Mouse (Mus musculus): ENCODE data around the gene Ankfn1.
A peak's percentile ranks its signal among the peaks of the same experiment; 100 is the strongest.

Gene Ankfn1

GRCm38 (mm10) chr11:89569391-89570145 is 207.9 kb downstream of the Ankfn1 start:
- no peak for DNase-seq

DNA sequence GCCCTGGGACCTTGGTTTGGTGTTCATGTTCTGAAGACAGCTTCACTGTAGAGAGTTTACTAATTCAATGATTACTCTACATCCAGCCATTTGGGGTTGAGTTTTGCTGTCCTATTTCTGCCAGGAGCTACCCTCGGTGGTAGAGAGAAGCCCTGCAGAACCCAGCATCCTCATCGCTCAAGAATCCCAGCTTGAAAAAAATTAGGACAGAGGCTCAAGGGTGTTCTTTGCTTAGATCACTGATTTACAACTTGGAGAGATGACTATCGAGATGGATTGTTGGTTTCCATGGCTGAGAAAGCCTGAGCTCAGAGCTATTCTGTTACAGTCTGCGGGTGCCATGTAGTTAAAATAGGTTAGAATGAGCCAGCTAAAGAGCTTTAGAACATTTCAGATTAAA is 209.2 kb downstream of the Ankfn1 start:
- DNase-seq: no peak

- DNase-seq: no peak
Observed at GRCm38 (mm10) chr11:89551441-89551840, 226.0 kb downstream of the Ankfn1 start.

DNA sequence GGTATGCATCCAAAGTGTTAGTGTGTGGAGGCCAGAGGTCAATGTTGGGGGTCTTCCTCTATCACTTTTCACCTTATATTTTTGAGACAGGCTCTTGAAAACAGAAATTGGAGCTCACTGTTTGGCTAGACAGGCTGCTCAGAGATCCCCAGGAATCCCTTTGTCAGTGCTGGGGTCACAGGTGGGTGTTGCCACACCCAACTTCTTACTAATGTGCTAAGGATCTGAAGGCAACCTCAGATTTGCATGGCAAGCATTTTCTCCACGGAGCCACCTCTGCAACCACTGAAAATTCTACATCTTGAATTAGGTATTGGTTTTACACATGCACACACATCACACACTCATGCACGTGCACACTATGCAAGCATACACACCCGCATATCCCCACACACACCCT is 226.5 kb downstream of the Ankfn1 start:
- no peak for DNase-seq

GRCm38 (mm10) chr11:89548786-89549185 is 228.7 kb downstream of the Ankfn1 start:
- no peak for DNase-seq

DNA sequence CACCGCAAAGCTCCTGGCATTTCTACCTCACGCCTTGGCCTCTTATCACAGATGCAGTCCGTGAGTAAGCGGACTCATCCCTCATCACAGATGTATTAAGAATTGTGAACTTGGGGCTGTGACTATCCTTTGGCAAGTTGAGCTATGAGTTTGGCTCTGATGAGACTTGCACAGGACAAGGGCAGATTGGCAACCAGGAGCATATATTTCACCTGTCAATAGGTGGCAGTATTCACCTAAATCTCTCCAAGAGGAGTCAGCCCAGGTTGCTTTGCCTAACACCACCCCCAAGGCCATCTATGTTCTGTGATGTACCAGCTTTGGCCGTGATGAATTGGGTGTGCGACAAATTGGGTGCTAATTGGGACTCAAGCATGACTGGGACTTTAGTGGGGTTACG is 231.3 kb downstream of the Ankfn1 start:
- peak; percentile 59 for DNase-seq

DNA sequence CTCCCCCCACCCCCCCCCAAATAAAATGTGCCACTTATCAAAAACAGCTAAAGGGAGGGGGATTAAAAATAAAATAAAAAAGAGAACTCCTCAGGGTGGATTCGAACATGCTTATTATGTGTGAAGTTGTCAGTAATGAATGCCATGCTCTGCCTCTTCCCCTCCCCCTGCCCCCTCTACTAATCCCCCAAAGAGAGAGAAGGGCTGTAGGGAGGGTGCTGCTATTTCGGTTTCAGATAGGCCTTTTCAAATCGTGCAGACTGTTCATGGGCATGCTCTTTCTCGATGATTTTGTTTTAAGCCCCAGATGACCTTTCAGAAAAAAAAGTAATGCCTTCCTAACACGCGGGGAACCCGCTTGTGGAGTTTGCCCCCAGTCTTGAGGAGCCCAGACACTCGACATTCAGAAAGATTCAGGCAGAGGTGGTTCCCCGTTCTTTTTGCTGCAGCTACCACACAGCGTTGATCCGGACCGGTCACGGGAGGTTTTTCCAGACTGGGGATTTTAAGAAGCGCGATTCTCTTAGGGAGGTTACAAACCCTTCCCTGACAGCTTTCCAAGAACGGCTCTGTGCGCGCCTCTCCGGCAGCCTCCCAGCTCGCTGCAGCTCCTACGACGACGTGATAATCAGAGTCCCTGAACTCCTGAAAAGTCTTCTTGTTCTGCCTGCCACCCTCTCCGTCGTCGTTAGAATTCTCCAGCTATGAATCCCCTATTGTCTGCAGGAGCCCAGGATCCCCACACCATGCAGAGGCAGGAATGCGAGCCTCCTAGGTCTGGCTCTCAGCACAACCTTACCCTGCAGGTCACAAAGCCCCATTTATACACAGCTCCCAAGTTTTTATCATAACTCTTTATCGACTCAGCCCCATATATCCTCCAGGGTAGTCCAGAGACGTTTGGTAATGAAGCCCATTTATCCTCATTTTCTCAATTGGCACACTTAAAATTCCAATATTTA is 232.3 kb downstream of the Ankfn1 start:
- DNase-seq: peak; percentile 17

- no peak for DNase-seq
Observed at GRCm38 (mm10) chr11:89538376-89538775, 239.1 kb downstream of the Ankfn1 start.

DNA sequence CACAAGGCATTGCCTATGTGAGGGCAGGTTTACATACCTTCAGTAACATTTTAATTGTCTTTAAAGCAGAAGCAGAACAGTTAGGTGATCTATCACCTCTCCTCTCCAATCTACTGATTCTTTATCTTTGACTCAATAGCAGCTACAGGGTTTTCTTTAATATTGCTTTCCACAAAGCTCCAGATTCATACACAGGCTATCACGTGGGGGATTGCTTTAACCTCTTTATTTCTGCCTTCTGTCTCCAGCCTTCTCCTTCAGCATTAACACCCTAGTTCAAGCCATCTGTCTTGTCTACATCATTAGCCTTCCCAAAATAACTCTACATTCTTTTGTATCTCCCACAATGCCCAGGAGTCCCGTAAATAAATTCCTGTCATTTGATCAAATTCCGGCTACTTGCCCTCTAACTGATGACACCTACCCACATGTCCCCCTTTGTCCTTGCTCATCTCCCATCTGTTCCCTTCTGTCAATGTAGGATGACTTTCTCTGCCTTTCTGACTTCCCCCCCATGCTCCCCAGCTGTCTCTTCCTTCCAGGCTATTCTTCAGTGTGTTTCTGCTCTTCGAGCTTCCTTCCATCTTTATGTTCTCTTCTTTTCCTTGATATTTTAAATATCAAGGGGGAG is 249.5 kb downstream of the Ankfn1 start:
- DNase-seq: no peak

DNA sequence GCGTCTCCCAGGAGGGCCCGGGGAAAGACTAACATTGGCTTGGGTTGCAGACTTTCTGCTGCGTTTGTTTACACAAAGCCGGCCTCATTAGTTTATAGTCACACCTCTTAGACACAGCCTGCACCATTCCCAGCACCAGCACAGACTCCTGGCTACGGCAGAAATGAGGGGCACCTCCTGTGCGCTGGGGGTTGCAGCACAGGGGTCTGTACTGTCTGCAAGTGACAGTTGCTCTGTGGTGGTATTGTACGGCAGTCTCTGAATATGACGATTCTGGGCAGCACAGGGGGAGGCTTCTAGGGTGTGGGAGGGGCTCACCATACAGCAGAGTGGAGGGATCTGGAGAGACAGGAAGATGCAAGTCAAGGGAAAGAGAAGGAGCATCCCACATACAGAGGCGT is 262.0 kb downstream of the Ankfn1 start:
- DNase-seq: peak; percentile 24

DNA sequence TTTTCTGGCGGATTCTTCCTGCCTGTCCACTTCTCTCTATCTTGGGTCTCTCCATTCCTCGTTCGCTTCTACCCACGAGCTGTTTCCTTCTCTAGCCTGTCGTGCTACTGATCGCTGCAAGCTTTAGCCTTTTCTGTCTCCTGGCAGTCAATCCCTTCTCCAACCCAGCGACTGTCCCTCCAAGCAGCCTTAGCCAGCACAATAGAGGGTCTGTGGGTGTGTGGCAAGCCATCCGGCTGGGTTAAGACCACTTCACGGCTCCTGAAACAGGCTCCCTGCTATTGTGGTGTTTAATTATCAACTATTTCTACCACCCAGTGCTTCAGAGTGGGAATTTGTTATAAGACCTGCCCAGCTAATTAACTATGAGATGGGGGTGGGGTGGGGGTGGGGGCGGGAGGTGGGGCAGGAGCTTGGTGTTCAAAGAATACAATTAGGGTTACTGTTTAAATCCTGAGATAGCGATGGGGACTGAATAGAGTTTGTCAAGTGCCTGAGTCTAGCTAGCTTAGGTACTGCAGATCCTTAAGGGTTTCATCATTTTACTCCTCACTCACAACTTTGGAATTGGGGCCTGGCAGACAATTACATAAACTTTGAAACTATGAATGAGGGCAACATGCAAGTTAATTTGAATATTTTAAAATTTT is 268.7 kb downstream of the Ankfn1 start:
- DNase-seq: no peak

GRCm38 (mm10) chr11:89506595-89507245 is 270.7 kb downstream of the Ankfn1 start:
- no peak for DNase-seq

- DNase-seq: no peak
Observed at GRCm38 (mm10) chr11:89505046-89505445, 272.4 kb downstream of the Ankfn1 start.

- no peak for DNase-seq
Observed at GRCm38 (mm10) chr11:89501796-89502195, 275.7 kb downstream of the Ankfn1 start.

DNA sequence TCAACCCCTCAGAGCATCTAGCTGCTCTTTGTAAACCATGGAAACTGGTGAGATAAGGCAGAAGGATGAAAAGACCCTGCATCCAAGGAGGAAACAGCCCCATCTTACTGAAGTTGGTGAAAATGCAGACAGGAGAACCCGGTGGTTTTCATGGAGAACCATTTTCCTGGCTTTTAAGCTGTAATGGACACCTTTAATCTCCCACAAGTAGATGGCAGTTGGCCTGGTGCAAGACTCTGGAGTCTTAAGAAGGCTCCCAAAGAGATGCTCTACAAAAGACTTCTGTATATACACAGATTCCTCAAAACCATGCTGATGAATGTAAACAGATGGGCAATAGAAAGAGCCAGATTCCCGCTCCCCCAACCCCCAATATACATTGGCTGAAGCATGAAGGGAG is 276.5 kb downstream of the Ankfn1 start:
- no peak for DNase-seq

GRCm38 (mm10) chr11:89481084-89481483 is 296.4 kb downstream of the Ankfn1 start:
- no peak for DNase-seq

DNA sequence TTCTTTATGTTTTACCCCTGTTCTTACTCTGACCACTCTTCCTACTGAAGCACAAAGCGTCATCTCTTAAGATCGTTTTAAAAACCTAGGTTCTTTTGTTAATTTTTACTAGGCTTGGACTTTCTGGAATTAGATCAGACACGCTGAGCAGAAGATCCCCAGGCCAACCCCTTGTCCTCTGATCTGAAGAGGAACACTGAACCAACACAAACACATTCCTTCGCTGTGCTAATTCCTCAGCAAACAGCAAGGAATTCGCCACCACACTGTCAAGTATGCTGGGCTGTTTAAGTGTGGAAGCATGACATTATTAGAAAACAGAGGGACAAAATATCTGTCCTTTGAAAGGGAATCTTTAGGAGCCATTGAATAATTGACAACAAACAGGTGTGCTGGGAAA is 300.5 kb downstream of the Ankfn1 start:
- peak; percentile 8 for DNase-seq

- no peak for DNase-seq
Observed at GRCm38 (mm10) chr11:89476047-89476446, 301.4 kb downstream of the Ankfn1 start.

GRCm38 (mm10) chr11:89472871-89473270 is 304.6 kb downstream of the Ankfn1 start:
- DNase-seq: no peak

DNA sequence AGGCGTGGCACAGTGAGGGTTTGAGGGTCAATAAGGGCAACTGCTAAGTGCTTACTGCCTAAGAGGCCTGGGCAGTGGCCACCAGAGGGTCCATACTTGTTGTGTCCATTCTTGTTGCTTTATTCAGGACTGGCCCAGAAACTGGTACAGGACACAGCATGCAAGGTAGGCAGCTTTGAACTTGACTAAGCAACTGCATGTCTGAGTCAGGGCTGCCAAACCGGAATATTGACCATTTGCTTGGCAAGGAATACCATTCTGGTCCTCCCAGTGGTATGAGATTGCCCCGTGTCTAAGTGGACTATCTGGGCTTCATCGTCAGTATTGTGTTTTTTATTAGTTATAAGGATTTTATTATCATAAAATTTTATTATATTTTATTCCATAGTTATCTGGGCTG is 312.1 kb downstream of the Ankfn1 start:
- no peak for DNase-seq

- DNase-seq: peak; percentile 8
Observed at GRCm38 (mm10) chr11:89462216-89462615, 315.2 kb downstream of the Ankfn1 start.

GRCm38 (mm10) chr11:89459437-89459836 is 318.0 kb downstream of the Ankfn1 start:
- peak; percentile 15 for DNase-seq
